Mouse (Mus musculus) intestine, postnatal 0 days (tissue): Measurements from ENCODE around the gene Gm29609. TPM values are rescaled to one million over a fixed set of nuclear protein-coding genes. Genes with fewer than 3 reads are reported as not detected.
A peak's percentile ranks its signal among the peaks of the same experiment; 100 is the strongest.

Experiments used
- ATAC-seq: fragments of 200-750 bp; cut with Nextera tagmentation; 2 replicates; pipeline ENCODE4 v1.8.0; 2017; ENCODE audit warnings: mild to moderate bottlenecking, moderate TSS enrichment, moderate library complexity
- H3K27ac ChIP-seq: fragments of 300-500 bp; sonication (generic); 2 replicates; pipeline ENCODE4 v1.5.1; 2014; ENCODE audit warnings: mild to moderate bottlenecking, low read depth, low read length, moderate library complexity
- H3K27me3 ChIP-seq: fragments of 300-500 bp; sonication (generic); replicated peaks from 2 replicates; pipeline ENCODE4 v1.6.1; 2014; ENCODE audit warnings: low read length, mixed read lengths; ENCODE audit not compliant: control insufficient read depth, insufficient read depth
- H3K36me3 ChIP-seq: fragments of 300-500 bp; sonication (generic); 2 replicates; pipeline ENCODE4 v1.6.1; 2014; ENCODE audit warnings: mild to moderate bottlenecking, moderate library complexity; ENCODE audit not compliant: control insufficient read depth, insufficient read depth
- H3K4me1 ChIP-seq: fragments of 300-500 bp; sonication (generic); replicated peaks from 2 replicates; pipeline ENCODE4 v1.6.1; 2014; ENCODE audit warnings: antibody characterized with exemption, low read length, mixed read lengths; ENCODE audit not compliant: control insufficient read depth, insufficient read depth
- H3K4me2 ChIP-seq: fragments of 300-500 bp; sonication (generic); replicated peaks from 2 replicates; pipeline ENCODE4 v1.6.1; 2014; ENCODE audit warnings: low read depth, mild to moderate bottlenecking, moderate library complexity
- H3K4me3 ChIP-seq: fragments of 300-500 bp; sonication (generic); 2 replicates; pipeline ENCODE4 v1.5.1; 2014; ENCODE audit warnings: low read depth, low read length
- H3K9ac ChIP-seq: fragments of 300-500 bp; sonication (generic); 2 replicates; pipeline ENCODE4 v1.6.1; 2014; ENCODE audit warnings: mild to moderate bottlenecking, low read depth, low read length
- H3K9me3 ChIP-seq: fragments of 300-500 bp; sonication (generic); 2 replicates; pipeline ENCODE4 v1.6.1; 2016; ENCODE audit warnings: mixed run types; ENCODE audit not compliant: control insufficient read depth
- CTCF ChIP-seq: sonication (generic); IDR thresholded peaks from 2 replicates; pipeline ENCODE4 v1.5.1; 2016; ENCODE audit warnings: low read depth, mild to moderate bottlenecking, control low read depth, antibody characterized with exemption, moderate library complexity
- WGBS: fragments of 180-500 bp; shearing (Covaris S2); extraction: QIAGEN DNeasy Blood & Tissue Kit; methylation state at CpG from one replicate; pipeline ENCODE4 v1.1.7; 2014; 5-methylcytosine and 5-hydroxymethylcytosine counted together
- polyA plus RNA-seq: library from polyadenylated mRNA; unstranded; fragments of >200 nt; fragmentation: Nextera tagmentation; extraction: Ambion mirVana; gene quantifications from 2 replicates; pipeline ENCODE4 v1.2.1, GENCODE M21; 2015

The Gm29609 gene
- polyA plus RNA-seq, 1 experiment from 2014 or later: 0.53 TPM

DNA sequence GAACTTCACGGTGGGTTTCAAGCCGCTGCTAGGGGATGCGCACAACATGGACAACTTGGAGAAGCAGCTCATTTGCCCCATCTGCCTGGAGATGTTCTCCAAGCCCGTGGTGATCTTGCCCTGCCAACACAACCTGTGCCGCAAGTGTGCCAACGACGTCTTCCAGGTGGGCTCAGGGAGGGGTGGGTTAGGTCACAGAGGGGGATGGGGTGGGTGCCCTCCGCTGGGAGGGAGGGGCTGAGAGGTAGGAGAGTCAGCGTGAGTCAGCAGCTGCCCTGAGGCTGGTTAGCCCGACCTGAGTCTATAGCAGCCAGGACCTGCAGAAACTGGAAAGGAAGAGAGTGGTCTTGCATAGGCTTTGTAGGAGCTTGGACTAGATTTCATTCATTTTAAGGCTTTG lies 62.8 kb downstream of the Gm29609 start:
- Histone ChIP-seq H3K36me3 (no peaks in the 10 kb centered on the region), H3K4me1 (no peaks in the 10 kb centered on the region), H3K9me3 (no peaks in the 10 kb centered on the region), H3K4me3 (no peak overlapping the region), H3K27ac (no peak overlapping the region), H3K9ac (no peak overlapping the region), H3K27me3 (0 out of 2 replicates have a peak, but pooled peaks cover 4% of the 10 kb centered on the region), H3K4me2 (no peak overlapping the region)
- no peak for ATAC-seq
- WGBS: 23% methylated on average over 10 of the region's 10 CpGs
- TF ChIP-seq CTCF: no peak

GRCm38 (mm10) chr5:31116354-31116753 lies 63.4 kb downstream of the Gm29609 start, which contains the start of gene Trim54:
Gene Trim54, plus strand, starts transcription at chr5:31116712.
- 36% methylated on average over 3 of the region's 3 CpGs for WGBS
- no peaks in the 10 kb centered on the region for H3K4me1 ChIP-seq
- no peaks in the 10 kb centered on the region for H3K9me3 ChIP-seq
- no peaks in the 10 kb centered on the region for H3K36me3 ChIP-seq
- ATAC-seq: no peak
- no peak within 1 kb of the TSS for H3K4me3 ChIP-seq
- H3K27me3 ChIP-seq: 0 out of 2 replicates have a peak, but pooled peaks cover 4% of the 10 kb centered on the region
- TF ChIP-seq CTCF: no peak
- no peak within 1 kb of the TSS for H3K4me2 ChIP-seq
- no peak within 1 kb of the TSS for H3K9ac ChIP-seq
- H3K27ac ChIP-seq: no peak within 1 kb of the TSS

DNA sequence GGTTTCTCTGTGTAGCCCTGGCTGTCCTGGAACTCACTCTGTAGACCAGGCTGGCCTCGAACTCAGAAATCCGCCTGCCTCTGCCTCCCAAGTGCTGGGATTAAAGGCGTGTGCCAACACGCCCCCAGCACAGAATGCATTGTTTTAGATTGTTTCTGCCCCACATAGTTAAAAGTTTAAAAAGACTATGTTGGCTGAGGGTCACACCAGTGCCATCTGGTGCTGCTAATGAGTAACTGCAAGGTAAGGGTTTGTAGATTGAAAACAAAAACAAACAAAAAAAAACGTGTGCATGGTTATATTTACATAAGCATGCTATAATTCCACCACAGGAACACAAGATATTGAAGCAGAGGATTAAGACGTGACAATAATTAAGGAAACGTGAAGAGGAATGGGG lies 68.9 kb downstream of the Gm29609 start:
- Histone ChIP-seq H3K27ac (no peak overlapping the region), H3K36me3 (no peaks in the 10 kb centered on the region), H3K27me3 (no peaks in the 10 kb centered on the region), H3K4me2 (no peak overlapping the region), H3K9me3 (no peaks in the 10 kb centered on the region), H3K4me1 (no peaks in the 10 kb centered on the region), H3K4me3 (no peak overlapping the region), H3K9ac (no peak overlapping the region)
- TF ChIP-seq CTCF: peak; percentile 71
- no peak for ATAC-seq
- 29% methylated on average over 7 of the region's 7 CpGs for WGBS

- no peak for ATAC-seq
- Histone ChIP-seq H3K27ac (no peak within 1 kb of the TSS), H3K9me3 (no peaks in the 10 kb centered on the region), H3K4me3 (no peak within 1 kb of the TSS), H3K9ac (no peak within 1 kb of the TSS), H3K36me3 (no peaks in the 10 kb centered on the region), H3K4me1 (no peaks in the 10 kb centered on the region), H3K4me2 (no peak within 1 kb of the TSS), H3K27me3 (0 out of 2 replicates have a peak, but pooled peaks cover 4% of the 10 kb centered on the region)
- TF ChIP-seq CTCF: no peak
- WGBS: 91% methylated on average over 18 of the region's 18 CpGs
Measured at GRCm38 (mm10) chr5:31108000-31108490, 71.7 kb downstream of the Gm29609 start, which contains the start of gene Slc30a3. Gene Slc30a3, minus strand, starts transcription at chr5:31108237.

- no peak for TF ChIP-seq CTCF
- 82% methylated on average over 9 of the region's 9 CpGs for WGBS
- Histone ChIP-seq H3K9me3 (no peaks in the 10 kb centered on the region), H3K27ac (no peak within 1 kb of the TSS), H3K36me3 (no peaks in the 10 kb centered on the region), H3K4me3 (no peak within 1 kb of the TSS), H3K4me2 (no peak within 1 kb of the TSS), H3K9ac (no peak within 1 kb of the TSS), H3K4me1 (no peaks in the 10 kb centered on the region), H3K27me3 (0 out of 2 replicates have a peak, but pooled peaks cover 4% of the 10 kb centered on the region)
- ATAC-seq: no peak
Measured at GRCm38 (mm10) chr5:31105814-31106335, 73.8 kb downstream of the Gm29609 start, which contains the start of gene Dnajc5g. Gene Dnajc5g, plus strand, starts transcription at chr5:31106285.

- no peaks in the 10 kb centered on the region for H3K9me3 ChIP-seq
- peak overlapping the region; percentile 47 for H3K4me3 ChIP-seq
- peak overlapping the region; percentile 79 for H3K4me2 ChIP-seq
- ATAC-seq: no peak
- TF ChIP-seq CTCF: no peak
- H3K27me3 ChIP-seq: peaks cover 65% of the 10 kb centered on the region
- no peak overlapping the region for H3K27ac ChIP-seq
- H3K9ac ChIP-seq: no peak overlapping the region
- WGBS: 34% methylated on average over 11 of the region's 11 CpGs
- peaks cover 3% of the 10 kb centered on the region; the same call in 1 of the 2 replicates for H3K4me1 ChIP-seq
- no peaks in the 10 kb centered on the region for H3K36me3 ChIP-seq
Measured at GRCm38 (mm10) chr5:31095711-31096480, 83.8 kb downstream of the Gm29609 start.
